Mouse (Mus musculus): ENCODE results near the gene Kirrel3.

Gene Kirrel3

DNA sequence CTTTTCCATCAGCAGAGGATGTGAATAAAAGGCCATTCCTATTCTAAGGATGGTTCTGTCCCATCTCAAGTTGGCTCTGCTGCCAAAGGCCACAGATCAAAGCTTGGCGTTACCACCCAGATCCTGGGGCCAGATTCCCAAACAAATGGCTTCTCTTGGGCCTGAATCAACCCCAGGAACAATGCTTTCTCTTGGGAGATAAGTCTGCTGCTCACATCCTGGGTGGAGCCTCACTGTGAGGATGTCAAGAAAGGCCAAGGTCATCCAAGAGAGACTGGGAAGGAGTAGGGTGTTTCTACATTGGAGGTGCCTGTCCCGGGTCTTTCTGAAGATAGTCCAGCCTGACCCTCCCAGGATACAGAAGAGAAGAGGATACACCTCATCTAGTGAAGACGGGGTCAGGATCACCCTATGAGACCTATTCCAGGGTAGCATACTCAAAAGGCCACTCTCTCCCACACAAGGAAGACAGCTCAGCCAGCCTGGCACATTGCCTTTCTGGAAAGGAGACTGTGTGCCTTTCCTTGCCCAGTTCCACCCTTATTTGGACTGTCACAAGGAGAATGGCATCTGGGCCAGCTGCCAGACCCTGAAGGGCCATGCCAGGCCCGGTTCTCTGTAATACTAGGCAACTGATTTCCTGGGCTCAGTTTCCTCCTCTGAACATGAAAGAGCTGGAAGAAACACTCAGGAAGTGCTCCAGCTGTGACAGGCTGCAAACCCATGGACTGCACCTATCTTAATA, 507.9 kb downstream of the Kirrel3 start:
- DNase-seq, result peak; percentile 88

DNA sequence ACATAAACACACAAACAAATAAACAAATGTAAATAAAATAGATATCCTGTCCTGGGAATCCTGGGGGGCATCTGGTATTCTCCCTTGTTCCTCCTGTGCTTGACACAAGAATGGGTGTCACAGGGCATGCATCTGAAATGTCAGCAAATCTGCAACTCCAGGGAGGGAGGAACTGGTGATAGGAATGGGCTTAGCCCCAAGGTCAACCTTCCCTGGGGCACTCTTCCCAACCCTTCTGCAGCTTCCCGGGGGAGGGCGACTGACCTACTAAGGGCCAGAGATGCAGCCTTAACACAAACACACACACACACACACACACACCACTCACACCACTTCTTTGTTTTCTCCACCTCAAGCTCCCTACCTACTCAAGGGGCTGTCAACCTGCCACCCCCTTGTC, 509.4 kb downstream of the Kirrel3 start:
- DNase-seq, result no peak

DNA sequence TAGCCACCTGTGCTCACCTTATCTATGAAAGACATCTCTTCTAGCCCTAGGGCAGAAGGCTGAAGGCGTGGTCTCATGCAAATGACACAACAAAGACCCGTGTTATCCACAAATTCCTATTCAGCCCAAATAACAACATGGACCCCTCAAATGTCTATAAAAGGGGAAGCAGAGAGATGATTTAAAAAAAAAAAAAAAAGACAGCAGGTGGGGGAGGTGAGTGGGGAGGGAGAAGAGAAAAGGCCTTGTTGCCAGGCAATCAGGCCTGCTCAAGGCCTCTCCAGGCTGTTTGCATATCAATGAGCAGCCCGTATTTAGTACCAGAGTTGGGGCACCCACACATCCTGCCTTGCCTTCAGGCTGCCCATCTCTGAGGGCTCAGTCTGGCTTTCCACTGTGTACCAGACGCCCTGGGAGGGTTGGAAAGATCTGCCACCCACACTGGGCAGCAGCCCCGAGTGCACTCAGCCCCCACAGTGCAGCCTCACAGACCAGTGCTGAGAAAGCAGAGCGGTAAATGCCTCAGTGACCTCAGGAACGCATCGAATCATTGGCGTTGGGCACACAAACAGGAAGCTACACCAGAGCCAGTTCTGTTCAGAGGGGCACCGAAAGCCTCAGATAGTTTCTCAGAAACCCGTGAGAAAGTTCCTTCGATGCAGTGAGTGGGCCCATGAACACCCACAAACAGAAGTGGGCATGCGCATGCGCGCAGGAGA, 510.1 kb downstream of the Kirrel3 start:
- DNase-seq, result no peak

DNA sequence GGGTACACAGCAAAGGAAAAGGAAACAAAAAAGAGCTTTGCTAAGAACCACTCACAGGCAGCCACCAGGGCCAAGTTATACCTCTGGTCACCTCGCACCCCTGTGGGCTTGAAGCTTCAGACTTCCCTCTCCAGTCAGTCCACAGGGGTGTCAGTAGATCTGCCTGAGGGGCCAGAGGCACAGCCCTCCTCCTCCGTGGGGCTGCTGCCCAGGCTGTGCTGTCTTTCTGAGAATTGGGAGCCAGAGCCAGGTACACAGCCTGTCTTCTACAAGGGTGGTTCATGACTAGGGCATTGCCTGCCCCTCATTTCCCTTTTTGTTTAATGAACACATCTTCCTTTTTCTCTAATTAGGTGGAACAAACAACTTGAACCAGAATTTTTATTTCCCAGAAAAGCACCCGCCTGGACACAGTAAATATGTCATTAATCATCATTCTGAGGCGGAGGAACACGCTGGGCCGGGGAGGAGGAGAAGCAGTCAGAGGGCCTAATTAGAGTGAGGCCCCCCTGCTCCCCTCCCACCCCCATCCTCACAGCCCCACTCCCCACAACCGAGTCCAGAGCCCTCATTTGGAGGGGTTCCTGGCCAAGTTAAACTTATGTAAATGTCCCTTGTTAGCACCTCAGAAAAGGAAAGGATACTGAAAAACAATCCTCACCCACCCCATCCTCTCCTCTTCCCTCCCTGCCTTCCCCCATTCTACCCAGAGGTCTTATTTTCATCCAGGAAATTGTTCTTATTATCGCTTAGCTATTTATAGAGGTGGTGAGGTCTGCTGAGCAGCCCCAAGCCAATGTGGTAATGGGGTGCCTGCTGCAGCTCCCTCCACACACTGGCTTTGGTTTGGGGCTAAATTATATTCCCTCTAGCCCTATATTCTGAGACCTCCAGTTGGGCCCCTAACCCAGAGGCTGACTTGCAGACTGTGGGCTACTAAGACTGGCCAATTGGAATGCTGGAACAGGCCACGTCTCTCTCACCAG, 512.5 kb downstream of the Kirrel3 start:
- DNase-seq, result no peak

DNA sequence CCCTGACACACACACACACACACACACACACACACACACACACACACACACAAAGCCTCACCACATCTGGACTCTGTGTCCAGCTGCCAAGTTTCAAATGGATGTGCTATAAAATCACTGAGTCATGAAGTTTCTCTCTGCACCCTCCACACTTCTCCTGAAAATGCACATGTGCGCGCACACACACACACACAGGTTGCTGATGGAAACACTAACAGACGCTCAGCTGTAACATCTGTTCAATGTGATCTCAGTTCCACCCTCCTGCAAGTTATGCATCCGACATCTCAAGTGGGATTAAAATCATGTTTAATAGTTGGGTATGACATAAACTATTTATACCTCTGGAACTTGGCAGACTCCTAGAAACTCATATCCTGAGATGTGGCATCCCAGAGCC, 518.4 kb downstream of the Kirrel3 start:
- DNase-seq, result no peak

DNA sequence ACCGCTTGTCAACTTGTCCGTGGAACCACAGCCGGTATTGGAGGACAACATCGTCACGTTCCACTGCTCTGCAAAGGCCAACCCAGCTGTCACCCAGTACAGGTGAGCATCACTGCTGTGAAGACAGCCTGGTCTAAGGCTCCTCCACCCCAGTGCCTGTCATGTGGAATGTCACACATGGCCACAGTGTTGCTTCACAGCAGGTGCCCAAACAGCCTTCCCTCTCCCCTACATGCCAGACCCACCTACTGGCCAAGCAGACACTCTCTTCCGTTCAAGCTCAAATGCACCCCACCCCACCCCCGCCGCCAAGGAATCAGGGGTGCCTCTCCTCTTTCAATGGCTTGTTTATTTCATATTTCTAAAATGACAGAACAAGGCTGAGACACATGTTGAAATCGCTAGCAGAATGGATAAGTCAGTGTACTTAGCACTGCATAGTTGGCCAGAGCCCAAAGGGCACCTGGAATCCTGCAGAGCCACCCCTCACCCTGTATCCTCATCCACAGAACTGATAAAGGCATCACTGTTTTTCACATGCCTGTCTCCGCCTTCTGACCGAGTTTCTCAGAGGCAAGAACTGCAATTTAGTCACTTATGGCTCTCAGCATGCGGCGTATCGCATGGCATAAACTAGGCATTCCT, 522.1 kb downstream of the Kirrel3 start:
- no peak for DNase-seq

DNA sequence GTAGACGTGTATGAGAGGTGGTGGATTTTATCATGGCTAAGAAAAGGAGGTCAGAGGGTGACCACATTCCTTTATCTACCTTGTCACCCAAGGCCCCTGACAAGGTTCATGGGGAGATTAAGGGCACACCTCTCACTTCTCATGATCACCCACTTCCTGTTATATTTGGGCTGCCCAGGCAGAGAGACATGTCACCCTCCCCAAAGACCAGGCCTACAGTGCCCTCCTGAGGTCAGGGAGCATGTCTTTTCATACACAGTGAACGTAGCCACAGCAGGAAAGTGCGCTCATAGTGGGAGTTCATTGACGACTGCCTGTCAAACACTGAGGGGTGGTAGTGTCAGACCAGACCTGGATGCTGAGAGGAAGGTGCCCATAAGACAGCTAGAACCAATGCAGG, 531.1 kb downstream of the Kirrel3 start:
- DNase-seq, result peak; percentile 39

DNA sequence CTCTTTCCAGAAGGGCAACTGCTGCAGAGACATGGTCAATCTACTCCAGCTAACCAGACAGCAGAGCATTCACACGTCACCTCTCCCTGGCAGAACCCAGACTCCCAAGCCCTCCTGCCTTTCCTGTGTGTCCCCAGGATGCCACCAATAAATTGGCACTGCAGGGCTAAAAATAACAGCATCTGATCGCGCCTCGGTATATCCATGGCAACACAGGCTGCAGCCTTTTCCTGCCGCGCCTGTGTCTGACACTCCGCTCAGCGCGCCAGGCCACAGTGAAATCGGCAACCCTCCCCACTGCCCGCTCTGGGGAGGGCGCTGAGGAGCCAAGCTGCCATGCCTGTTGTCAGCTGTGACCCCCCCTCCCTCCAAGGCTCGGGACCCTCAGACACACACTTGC, 531.9 kb downstream of the Kirrel3 start:
- no peak for DNase-seq

DNA sequence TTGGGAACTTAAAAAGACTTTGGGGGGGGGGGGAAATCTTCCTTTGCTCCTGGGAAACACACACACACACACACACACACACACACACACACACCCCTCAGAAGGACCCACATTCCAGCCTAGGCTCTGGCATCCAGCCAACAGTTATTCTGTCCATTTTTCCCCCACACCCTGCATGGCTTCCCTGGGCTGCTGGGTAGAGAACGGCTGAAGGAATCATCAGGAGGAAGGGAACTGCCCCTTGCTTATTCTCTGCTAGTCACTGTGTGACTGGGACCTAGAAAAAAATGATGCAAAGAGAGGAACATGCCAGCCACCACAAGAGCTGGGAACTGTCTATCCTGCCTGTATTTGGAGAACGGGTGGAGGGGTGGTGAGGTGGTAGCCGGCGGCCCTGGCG, 532.4 kb downstream of the Kirrel3 start:
- no peak for DNase-seq

DNA sequence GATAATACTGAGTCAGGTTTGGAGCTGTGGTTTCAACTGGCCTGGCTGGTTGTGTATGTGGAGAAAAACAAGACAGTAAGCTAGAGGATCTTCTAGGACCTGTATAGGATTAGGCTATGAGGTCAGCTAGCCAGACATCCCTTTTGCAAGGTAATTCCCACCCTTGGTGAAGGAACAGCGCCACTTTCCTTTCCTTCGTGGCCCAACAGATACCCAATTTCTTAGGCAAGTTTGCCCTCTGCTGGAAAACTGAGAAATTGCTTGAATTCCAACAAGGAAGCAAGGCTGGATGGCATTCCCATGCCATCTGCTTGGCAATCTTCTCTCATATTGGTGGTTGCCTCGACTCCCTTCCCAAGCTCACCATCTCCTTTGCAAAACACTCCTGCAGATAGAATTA, 533.7 kb downstream of the Kirrel3 start:
- peak; percentile 59 for DNase-seq

DNA sequence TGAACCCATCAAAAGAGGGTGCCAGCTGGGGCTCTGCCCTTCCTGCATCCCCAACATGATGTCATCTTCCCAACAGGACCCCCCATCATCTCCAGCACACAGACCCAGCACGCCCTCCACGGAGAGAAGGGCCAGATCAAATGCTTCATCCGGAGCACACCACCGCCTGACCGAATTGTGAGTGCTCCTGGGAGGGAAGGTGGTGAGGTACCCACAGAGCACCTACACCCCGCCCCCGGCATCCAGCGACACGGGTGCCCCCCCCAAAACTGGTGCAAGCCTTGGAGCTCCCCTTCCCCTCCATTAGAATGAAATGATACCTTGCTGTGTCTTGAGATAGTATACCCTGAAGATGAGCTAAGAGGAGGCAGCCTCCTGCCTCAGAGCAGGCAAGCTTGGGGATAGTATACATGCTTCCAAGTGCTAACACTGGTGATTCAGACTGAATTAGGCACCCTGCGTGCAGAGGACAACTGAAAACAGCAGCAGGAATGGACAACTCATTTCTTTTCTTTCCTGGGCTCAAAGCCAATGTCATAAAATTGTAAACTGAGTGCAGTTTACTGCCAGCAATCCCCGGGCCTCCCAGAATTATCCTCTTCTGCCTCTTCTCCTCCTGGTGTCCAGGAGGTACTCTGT, 534.4 kb downstream of the Kirrel3 start:
- no peak for DNase-seq

DNA sequence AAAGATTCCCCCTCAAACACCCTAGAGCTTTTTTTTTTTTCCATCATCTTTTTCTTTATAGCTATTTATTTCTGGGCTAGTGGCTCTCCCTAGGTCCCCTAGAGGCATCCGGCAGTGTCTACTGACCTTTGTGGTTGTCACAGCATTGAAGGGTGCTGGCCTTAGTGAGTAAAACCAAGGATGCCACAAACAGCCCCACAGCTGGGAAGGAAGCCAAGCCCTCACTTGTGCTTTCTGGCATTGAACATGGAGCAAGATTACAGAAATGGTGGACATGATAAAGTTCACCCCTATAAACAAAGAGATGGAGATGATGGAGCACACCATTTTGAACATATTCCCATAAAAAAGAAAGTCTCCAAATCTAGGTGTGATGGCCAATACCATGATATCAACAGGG, 536.0 kb downstream of the Kirrel3 start:
- no peak for DNase-seq

DNA sequence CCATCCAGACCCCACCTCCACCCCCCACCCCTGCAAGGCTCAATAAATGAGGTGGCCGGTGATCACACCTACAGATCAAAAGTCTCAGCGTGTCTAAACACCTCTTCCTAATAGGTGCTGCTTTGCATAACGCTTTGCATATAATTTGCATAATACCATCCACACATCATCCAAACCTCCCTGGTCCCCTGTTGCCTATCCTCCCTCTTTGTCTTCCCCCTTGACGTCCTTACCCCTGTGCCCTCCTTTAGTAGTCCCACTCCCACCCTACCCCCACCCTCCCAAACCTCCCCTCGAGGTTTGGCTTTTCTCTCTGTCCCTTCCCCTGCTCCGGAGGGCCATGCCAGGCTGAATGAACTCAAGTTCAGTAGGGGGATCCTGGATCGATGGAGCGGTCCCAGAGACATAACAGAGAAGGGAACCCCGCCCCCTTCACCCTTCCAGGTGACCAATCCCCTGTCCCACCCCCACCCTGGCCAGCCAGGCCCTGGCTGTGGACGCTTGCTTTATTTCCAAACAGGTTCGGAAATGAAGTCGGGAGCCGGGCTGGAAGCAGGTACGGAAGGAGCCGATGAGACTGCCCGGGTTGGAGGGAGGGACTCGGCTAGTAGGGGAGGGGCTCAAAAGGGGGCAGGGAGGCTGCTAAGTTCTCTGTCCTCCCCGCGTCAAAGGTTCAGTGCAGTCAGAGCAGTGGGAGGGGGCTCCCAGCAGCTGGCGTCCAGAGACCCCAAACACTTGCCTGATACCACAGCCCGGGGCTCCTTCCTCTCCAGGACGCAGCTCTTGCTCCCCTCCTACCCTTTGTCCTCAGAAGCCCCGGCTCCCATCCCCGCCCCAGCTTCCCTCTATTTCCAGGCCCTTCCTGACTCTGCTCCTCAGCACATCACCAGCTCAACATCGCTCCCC, 539.1 kb downstream of the Kirrel3 start:
- DNase-seq, result no peak

DNA sequence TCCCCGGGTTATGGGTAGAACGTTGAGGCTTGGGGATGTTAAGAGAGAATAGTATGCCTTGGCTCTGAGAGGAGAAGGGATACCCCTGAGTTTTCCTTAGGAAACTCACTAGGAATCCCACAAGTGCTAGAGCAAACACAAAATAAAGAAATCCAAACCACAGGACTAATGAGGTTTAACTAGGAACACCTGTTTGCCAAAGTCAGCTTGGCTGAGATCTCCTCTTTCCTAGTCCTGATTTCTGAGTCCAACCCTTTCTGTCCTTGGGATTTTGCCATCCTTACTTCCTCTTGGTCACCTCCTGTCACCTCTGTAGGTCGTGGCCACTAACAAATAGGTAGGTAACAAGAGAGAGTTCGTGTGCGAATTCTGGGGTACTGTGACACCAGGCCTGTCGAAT, 540.6 kb downstream of the Kirrel3 start:
- no peak for DNase-seq

DNA sequence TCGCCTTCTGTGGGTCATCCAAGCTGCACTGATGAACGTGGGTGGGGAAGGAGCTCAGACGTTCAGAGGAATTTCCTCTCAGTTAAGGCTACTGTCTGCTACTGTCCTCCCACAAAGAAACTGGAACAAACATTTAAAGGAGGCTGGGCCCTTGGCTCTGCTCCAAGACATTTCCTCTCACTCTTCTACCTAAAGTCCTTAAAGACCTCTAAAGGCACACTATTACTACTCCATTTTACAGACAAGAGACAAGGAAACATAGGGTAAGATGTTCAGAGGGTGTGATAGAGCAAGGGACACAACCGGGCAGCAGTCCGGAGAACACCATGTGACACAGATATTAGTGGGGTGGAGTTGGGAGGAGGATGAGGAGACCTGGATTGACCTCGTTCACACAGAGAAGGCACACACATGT, 541.2 kb downstream of the Kirrel3 start:
- no peak for DNase-seq

DNA sequence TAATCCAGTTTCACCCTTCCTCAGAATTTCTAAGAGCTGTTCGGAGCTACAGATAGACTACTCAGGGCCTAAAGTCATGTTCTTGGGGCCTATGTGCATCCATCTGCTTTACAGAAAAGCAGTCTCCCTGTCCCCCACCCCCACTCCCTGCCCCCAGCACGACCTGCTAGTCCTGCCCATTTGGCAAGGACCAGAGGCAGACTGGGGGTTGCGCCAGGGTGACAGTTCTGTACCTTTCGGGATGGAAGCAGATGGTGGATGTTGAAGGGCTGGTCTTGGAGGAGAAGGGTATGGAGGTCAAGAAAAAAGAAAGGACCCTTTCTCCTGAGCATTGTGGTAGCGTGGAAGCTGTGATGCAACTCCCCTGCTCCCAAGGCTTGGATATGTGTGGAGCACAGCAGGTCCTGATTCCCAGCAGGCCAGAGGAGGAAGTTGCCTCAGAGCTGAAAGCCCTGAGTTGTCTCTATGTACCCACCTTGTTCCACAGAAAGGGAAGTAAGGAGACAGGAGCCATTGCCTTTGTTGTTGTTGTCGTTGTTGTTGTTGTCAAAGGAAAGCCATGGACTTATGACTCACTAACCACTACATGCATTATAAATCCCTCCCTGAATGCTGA, 541.8 kb downstream of the Kirrel3 start:
- no peak for DNase-seq

DNA sequence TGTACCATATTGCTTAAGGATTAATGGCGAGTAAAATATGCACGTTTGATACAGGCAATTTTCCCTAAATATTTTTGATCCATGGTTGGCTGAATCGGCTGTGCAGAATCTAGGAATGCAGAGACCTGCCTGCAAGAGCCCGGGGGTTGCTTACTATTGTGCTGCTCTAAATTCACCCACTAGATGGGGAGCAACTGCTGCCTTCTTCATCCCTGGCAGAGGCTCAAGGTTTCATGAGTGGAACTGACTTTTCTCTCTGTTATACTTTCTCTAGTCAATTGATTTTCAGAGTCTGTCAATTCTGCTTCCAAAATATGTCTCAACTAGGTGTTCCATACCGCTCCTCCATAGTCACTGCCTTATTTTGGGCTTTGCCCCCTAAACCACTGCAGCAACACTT, 545.1 kb downstream of the Kirrel3 start:
- DNase-seq, result no peak

DNA sequence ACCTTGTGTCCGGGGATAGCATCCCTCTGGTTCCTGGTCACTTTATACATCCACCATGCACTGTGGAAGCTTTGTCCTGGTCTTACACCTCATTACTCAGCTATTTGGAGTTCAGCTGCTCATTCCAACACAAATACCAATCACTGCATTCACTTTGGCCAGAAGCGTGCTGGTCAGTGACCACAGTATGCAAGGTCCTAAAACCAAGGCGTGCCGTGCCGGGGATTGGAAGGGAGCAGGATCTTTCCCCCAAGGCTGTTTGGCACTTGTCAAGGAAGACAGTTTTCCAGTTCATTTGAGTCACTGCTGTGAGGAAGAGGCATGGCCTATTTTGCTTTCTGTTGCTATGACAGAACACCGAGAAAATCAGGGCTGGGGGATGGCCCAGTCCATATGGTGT, 546.8 kb downstream of the Kirrel3 start:
- no peak for DNase-seq

DNA sequence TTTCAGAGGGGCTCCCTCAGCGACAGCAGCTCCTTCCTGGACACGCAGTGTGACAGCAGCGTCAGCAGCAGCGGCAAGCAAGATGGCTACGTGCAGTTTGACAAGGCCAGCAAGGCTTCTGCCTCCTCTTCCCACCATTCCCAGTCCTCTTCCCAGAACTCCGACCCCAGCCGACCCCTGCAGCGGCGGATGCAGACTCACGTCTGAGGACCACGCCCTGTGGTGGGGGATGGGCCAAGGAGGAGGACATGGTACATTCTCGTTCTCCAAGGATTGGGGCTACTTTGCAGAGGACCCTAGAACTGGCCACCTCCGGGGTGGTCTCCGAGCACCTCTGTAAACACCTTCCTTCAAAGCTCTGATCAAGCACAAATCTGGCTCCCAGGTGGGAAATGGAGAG, 549.4 kb downstream of the Kirrel3 start:
- no peak for DNase-seq

DNA sequence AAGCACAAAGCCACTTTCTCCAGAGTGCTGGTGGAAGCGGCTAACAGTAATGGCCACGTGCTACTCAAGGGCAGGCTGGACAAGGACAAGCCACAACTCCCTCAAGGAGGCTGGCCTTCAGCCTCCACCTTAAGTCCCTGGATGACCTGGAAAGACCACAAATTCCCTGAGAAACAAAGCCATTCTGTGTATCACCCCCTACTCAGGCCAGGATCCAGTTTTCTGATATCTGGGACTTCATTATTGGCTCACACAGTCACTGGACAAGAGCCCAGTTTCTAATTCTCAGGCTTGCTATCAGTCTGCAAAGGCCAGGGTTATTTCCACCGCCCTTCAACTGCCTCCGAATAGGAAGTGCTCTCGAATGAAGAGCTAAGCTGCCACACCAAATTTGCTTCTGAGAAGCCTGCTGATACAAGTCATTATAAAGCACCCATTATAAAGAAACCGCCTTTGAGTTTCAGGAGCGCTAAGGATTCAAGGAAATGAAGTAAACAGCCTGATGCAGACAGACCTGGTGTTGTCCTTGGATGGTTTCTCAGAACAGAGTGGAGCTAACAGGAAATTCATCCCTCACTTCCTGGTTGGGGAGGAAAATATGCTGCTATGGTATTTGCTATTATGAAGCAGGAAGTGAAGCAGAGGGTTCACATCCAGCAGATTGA, 553.4 kb downstream of the Kirrel3 start:
- peak; percentile 44 for DNase-seq

Data from kidney, adult 18-20 months (tissue).